ENCODE assay signal across 8 mouse cellular contexts in genomic region chr2:69646726-69647490, GRCm38 (mm10). TPM values are rescaled to one million over a fixed set of nuclear protein-coding genes. Genes with fewer than 3 reads are reported as not detected.
DNase-seq lines count a peak whose midpoint lies in the region; ATAC-seq lines count a peak whose summit lies in the region.

Gene Bbs5 (plus strand): TSS chr2:69647171.

- peak; percentile 95 for ATAC-seq in megakaryocyte-erythroid progenitor cell, adult 5-6 weeks (replicated peaks; ENCODE audit: low FRiP score, low TSS enrichment, poor library complexity, severe bottlenecking)

- intact Hi-C loops in left cerebral cortex, postnatal 10 days (cut with DNase I), result no loop called here

- DNase-seq in ZHBTc4 (ENCODE audit: low read depth, low spot score), result peak; percentile 93
- DNase-seq in cerebellum, postnatal 4 days (ENCODE audit: low spot score in 2 of 2), result peak; percentile 85 to 91
- peak; percentile 80 to 86 for DNase-seq in gastrocnemius, adult 8-10 months (ENCODE audit: low spot score in 2 of 2)
- peak; percentile 53 for DNase-seq in induced T-regulatory cell, adult 2 months (ENCODE audit: low read depth)
- DNase-seq in left cerebral cortex, postnatal 10 days (ENCODE audit: extremely low spot score in 1 of 2, low spot score in 2 of 2), result peak; percentile 92 to 94
- DNase-seq in right cerebral cortex, postnatal 25 days, result peak; percentile 94
- peak; percentile 85 to 90 for DNase-seq in urinary bladder, postnatal 4 days (ENCODE audit: low spot score in 2 of 2)

RNA-seq across cellular contexts. Expression of gene Bbs5, which starts in this region (rescaled TPM):
- 1 to 10 TPM; 2.9 to 3.4 (median 3.2) TPM for total RNA-seq in gastrocnemius, adult 8-10 months (2022)
- total RNA-seq in left cerebral cortex, postnatal 10 days (2021), result 10 to 100 TPM; 29.2 to 29.6 TPM
- 1.4 and 4.1 TPM in 2 replicates for total RNA-seq in megakaryocyte-erythroid progenitor cell, adult 5-6 weeks (2014; fragmentation: Nextera tagmentation)
- total RNA-seq in megakaryocyte-erythroid progenitor cell, adult 5-6 weeks (2017), result 1.6 and 8.2 TPM in 2 replicates

Comparison
In these comparisons a context has a peak if more than half of its experiments do, and no peak if none do; other contexts are left out.
1. Peak in every context shown above with its lines: DNase-seq and ATAC-seq.